Mouse (Mus musculus) induced T-regulatory cell, adult 2 months (primary cell): ENCODE data around the gene Lgals1.

Experiments used
- DNase-seq: peaks from one replicate; pipeline ENCODE4 v3.0.0-alpha.2; 2012; ENCODE audit warnings: low read depth

The Lgals1 gene

DNA sequence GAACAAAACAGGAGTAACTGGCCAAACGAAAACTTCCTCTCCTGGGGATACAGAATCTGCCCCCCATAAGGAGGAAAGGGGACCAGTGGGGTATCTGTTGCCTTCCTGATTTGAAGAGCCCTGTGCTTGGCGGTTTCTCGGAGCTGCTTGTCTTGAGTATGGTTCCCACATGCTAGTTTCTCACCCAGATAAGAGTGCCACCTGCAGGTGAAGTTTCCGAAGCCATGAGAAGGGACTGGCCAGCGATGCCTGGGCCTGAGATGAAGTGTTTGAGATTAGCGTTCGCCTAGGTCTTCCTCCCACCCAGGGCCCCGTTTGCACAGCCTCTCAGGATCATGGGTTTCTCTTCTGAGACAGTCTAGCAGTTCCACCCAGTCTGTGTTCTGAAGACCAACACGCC is 14.5 kb upstream of the Lgals1 start:
- DNase-seq = peak; percentile 72

GRCm38 (mm10) chr15:78913632-78914090 is 12.9 kb upstream of the Lgals1 start, which contains the start of gene Pdxp:
TSS of gene Pdxp (plus strand) at chr15:78913919.
- DNase-seq = peak; percentile 98

DNA sequence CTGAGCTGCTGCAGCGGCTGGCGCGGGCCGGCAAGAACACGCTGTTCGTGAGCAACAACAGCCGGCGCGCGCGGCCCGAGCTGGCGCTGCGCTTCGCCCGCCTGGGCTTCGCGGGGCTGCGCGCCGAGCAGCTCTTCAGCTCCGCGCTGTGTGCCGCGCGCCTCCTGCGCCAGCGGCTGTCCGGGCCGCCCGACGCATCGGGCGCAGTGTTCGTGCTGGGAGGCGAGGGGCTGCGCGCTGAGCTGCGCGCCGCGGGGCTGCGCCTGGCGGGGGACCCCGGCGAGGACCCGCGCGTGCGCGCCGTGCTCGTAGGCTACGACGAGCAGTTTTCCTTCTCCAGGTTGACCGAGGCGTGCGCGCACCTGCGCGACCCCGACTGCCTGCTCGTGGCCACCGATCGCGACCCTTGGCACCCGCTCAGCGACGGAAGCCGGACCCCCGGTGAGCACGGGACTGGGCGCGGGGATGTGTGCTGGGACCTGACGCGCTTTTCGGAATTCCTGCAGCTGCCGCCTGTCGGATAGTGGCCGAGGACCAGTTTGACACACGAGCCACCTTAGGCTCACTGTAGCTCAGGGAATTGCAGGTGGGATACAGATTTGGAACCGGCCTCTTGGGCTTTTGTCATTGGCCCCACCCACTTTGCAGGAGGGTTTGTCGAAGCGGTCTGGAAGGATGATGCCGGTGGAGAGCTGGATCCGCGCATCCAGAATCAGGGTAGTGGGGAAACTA is 12.3 kb upstream of the Lgals1 start:
- peak; percentile 58 for DNase-seq

DNA sequence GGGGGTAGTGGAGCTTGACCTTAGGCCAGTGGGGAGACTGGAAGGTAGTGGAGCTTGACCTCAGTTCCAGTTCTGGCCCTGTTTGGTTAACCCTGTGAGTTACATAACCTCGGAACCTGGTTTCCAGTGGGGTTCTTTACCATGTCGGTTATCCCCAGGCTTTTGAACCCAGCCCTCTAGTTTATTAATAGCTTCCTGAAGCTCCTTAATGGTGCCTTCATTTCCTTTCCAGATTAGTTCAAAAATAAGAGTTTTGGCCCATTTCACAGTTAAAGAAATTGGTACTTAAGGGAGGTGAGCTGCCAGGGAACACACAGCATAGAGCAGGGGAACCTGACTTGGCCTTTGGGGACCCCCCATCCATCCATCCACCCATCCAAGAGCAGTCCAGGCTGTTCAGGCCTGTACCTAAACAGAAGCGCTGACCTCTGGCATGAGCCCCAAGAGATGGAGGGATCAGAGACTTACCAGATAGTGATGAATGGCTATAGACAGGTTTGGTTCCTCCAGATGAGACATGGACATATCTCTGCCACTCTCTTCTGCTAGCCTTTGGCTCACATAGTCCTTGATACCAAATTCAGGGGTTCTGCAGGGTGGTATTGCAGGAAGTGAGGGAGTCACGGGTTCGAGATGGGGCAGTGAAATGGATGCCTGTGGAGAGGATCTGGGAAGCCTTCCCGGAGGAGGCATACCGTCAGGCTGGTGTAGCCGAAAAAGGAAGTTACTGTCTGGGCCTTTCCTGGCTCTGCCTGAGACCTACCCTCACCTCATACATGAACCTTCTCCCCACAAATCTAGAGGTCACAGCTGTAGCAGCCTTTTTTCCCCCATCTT is 11.5 kb upstream of the Lgals1 start:
- peak; percentile 37 for DNase-seq

- DNase-seq = peak; percentile 92
Observed at GRCm38 (mm10) chr15:78915660-78916017, 10.9 kb upstream of the Lgals1 start.

DNA sequence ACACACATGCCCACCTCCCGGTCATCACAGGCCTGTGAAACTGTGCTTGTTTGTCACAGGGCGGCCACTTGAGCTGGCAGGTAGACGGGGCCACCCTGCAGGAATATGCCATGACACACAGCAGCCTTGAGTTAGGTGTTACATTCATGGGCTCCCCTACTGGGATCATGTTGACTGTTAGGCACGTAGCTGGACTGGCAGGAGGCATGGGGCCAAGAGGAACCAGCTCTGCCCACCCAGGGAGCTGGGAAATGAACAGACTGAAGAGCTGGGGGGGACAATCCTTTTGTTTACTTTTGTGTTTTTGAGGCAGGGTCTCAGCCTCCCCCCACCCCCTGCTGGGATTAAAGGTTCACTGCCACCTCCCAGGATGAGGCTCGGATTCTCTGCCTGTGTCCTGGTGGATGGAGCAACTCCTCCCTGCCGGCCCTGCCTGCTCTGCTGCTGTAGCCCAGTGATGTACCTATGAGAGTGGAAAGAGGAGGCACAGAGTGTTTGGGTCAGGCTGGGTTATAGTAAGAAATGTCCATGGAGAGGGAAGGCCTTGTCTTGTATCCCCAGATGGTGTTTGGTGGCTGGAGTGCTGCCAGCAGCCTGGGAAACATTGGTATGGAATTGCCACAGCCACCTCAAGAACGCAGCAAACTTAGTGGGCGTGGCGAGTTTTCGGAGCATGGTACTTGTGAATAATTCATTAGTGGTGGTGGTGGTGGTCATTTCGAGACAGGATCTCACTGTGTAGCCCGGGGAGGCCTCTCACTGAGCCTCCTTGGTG is 10.3 kb upstream of the Lgals1 start:
- DNase-seq = no peak

DNA sequence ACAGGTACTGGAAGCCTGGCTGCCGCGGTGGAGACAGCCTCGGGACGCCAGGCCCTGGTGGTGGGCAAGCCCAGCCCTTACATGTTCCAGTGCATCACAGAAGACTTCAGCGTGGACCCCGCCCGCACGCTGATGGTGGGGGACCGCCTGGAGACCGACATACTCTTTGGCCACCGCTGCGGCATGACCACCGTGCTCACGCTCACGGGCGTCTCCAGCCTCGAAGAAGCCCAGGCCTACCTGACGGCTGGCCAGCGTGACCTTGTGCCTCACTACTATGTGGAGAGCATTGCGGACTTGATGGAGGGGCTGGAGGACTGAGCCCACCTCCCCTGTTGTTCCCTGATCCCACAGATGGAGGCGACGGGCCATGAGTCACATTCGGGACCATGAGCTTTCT is 8.4 kb upstream of the Lgals1 start:
- no peak for DNase-seq

DNA sequence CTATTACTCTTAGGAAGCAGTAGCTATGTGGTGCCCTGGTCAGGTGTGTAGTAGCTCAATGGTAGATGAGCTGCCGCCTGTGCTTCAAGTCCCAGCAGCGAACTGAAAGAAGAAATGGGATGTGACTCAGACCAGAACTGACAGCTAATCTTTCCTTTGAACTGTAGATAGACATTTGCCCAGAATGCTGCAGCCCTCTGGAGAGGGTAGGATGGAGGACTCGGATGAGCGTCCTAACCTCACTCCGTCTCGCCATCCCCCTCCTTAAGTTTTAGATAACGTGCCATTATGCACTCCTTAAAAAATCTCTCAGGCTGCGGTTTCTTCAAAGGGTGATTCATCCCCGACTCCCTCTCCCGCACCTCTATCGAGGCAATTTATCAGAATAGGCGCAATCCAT is 6.6 kb upstream of the Lgals1 start:
- peak; percentile 56 for DNase-seq

DNA sequence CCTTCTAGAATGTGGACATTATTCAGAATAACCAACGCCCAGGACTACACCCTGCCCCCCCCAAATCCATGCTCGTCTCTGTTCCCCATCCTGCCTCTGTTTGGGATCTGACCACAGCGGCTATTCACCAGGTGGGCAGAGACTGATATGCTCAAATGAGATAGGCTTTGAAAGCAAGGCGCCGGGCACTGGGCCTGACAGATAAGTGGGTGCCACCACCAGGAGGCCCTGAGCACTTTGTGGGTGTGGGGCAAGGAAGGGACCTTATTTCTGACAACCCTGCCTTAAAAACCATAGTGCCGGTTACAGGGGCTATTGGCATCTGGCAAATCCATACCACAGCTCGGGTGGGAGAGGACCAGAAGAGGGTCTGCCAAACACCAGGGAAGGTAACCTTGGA is 3.8 kb upstream of the Lgals1 start:
- DNase-seq = peak; percentile 64

GRCm38 (mm10) chr15:78923585-78923984 is 2.9 kb upstream of the Lgals1 start:
- peak; percentile 92 for DNase-seq

- DNase-seq = no peak
Observed at GRCm38 (mm10) chr15:78925129-78925528, 1.4 kb upstream of the Lgals1 start.

- DNase-seq = no peak
Observed at GRCm38 (mm10) chr15:78927021-78927787, 679 bp downstream of the Lgals1 start.

GRCm38 (mm10) chr15:78927788-78928457 is 1.4 kb downstream of the Lgals1 start:
- DNase-seq = peak; percentile 93

GRCm38 (mm10) chr15:78928539-78928938 is 2.0 kb downstream of the Lgals1 start:
- DNase-seq = no peak

DNA sequence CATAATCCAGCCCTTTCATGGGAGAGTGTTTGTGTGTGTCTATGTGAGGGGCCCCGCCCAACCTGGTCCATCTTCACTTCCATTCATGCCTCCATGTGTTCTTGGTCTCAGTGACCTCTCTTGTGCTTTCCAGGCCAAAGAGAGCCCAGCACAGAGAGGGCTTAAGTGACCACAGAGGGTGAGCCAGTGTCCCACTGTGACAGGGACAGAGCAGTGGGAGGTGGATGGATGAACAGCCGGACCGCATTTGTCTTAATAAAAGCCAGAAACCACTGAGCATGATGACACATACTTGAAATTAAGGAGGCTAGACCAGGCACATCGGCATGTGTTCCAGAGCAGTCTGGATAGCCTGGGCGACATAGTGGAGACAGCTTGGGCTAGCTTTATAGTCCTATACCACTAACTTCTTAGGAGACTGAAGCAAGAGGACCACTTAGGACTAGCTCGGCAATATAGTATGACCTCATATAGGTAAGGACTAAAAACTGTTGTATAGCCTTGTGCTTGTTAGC is 3.7 kb downstream of the Lgals1 start:
- DNase-seq = no peak

DNA sequence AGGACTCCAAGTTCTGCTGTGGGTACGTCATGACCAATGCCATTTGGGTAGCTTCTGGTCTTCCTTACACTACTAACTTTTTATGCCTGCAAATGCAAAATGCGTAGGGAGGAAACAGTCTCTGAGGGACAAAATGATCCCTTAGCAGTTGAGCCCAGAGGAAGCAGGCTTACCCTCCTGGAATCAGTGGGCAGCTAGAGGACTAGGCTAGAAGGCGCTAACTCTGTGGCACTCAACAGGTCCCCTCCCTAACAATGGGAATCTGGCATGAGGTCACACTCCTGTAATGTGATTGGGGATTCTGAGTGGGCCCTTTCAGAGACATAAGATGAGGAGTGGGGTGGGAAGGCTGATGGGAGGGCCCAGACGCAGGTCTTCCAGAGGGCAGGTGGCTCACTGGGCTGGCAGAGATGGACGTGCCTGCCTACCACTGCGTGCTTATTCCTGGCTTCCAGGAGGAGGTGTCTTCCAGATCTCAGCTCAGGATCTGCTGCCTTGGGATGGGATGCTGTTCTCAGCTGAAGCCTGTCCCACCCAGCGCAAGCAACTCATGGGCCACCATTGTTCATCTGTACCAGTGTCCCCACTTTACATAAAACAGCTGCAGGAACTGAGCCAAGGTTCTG is 4.4 kb downstream of the Lgals1 start:
- DNase-seq = no peak

DNA sequence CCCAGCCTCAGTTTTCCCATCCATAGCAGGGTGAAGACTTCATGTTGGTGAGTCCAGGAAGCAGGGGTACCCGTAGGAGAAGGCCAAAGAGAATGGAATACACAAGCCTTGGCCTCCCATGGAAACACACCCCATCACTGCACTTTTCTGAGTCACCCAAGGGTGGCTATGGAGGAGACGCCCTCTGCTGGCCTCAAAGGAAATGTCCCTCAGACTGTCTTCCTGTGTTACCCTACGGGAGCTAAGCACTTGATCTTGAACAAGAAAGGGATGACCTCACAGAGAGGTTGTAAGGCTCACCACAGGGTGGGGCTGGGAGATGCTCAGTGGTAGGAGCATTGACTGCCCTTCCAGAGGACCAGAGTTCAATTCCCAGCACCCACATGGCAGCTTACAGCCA is 5.1 kb downstream of the Lgals1 start:
- DNase-seq = peak; percentile 93

DNA sequence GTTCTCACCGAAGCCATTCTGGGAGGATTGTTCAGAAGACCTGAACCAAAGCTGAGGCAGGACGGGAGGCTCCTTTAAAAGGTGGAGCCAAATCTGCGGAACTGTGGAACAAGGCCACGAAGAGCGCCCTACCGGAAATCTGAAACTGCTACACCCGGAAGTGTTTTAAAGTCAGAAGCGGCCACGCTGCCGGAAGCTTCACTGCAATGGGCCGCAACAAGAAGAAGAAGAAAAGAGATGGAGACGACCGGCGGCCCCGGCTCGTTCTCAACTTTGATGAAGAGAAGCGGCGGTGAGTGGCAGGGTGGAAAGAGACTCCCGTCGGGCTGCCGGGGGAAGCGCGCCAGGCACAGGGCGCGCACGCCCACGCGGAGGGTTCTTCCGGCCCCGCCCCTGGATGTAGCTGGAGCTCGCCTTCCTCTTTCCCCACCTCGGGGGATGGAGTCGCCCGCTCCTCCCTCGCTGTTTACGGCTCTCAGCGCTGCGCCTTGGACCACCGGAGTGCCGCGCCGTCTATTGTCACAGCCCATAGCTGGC is 8.3 kb downstream of the Lgals1 start, which contains the start of gene Nol12:
Gene Nol12 (plus strand): TSS at position 150 of the 537 bp plus-strand sequence.
- peak; percentile 96 for DNase-seq

DNA sequence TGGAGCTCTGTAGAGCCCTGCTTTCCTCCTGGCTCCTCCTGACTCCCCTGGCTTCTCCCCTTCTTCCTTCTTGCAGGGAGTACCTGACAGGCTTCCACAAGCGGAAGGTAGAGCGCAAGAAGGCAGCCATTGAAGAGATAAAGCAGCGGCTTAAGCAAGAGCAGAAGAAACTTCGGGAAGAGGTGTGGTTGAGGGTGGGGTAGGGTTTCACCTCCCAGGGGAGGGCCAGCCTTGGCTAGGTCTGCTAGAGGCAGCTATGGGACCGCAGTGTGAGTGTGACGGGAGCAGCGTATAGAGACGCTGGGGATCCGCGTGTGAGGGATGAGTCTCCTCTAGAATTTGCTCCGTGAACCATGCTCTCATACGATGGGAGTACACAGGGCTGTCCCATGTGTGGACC is 9.9 kb downstream of the Lgals1 start:
- no peak for DNase-seq

DNA sequence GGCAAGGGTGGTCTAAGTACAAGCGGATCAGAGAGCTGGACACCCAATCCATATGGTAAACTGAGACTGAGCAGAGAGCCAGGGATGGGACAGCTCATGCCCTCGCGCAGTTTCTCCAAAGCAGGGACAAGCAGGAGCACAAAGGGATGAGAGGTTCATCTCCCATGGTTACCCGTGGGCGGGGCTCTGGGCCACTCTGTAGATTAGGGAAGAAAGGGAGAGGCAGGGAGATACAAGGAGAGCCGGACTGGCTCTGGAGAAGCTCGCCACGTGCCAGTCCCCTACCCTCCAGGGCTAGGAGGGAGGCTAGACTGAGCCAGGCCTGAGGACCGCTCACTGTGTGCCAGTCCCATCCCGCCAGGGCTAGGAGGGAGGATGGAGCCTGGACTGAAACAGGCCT is 10.8 kb downstream of the Lgals1 start:
- no peak for DNase-seq
